Mouse (Mus musculus) stomach, postnatal 0 days (tissue): Measurements from ENCODE around the gene Gnat3. TPM values are rescaled to one million over a fixed set of nuclear protein-coding genes. Genes with fewer than 3 reads are reported as not detected.
"Not testable (repeated sequence)": the region's sequence is repeated elsewhere in the genome, so short reads cannot be mapped to it uniquely, and the experiment has no call there.

Experiments
- ATAC-seq: fragments of 200-750 bp; cut with Nextera tagmentation; 2 replicates; pipeline ENCODE4 v1.8.0; 2017; ENCODE audit not compliant: low FRiP score, low TSS enrichment
- DNase-seq: peaks from one replicate; pipeline ENCODE4 v3.0.0-alpha.2; 2016; ENCODE audit warnings: low spot score
- H3K27ac ChIP-seq: fragments of 300-500 bp; sonication (generic); replicated peaks from 2 replicates; pipeline ENCODE4 v1.5.1; 2014; ENCODE audit warnings: mild to moderate bottlenecking, control low read depth
- H3K27me3 ChIP-seq: fragments of 300-500 bp; sonication (generic); 2 replicates; pipeline ENCODE4 v1.6.1; 2014; ENCODE audit warnings: low read length; ENCODE audit not compliant: control insufficient read depth, insufficient read depth
- H3K36me3 ChIP-seq: fragments of 300-500 bp; sonication (generic); 2 replicates; pipeline ENCODE4 v1.6.1; 2014; ENCODE audit warnings: low read length, mixed read lengths; ENCODE audit not compliant: control insufficient read depth, insufficient read depth
- H3K4me1 ChIP-seq: fragments of 300-500 bp; sonication (generic); replicated peaks from 2 replicates; pipeline ENCODE4 v1.6.1; 2014; ENCODE audit warnings: antibody characterized with exemption; ENCODE audit not compliant: control insufficient read depth, insufficient read depth
- H3K4me2 ChIP-seq: fragments of 300-500 bp; sonication (generic); replicated peaks from 2 replicates; pipeline ENCODE4 v1.6.1; 2014; ENCODE audit warnings: low read depth, mild to moderate bottlenecking, control low read depth, moderate library complexity
- H3K4me3 ChIP-seq: fragments of 300-500 bp; sonication (generic); 2 replicates; pipeline ENCODE4 v1.5.1; 2014; ENCODE audit warnings: low read depth, low read length, control low read depth
- H3K9ac ChIP-seq: fragments of 300-500 bp; sonication (generic); 2 replicates; pipeline ENCODE4 v1.6.1; 2014; ENCODE audit warnings: mild to moderate bottlenecking, low read length, control low read depth, mixed read lengths
- H3K9me3 ChIP-seq: fragments of 300-500 bp; sonication (generic); 2 replicates; pipeline ENCODE4 v1.6.1; 2016; ENCODE audit warnings: low read length; ENCODE audit not compliant: control insufficient read depth
- CTCF ChIP-seq: IDR thresholded peaks from 2 replicates; pipeline ENCODE4 v1.5.1; 2016; ENCODE audit warnings: antibody characterized with exemption, low read depth, mild to moderate bottlenecking, moderate library complexity
- EP300 ChIP-seq: optimal IDR thresholded peaks from 2 replicates; pipeline ENCODE3; 2016; ENCODE audit warnings: antibody characterized with exemption
- whole genome bisulfite sequencing: fragments of 180-500 bp; shearing (Covaris S2); extraction: QIAGEN DNeasy Blood & Tissue Kit; methylation state at CpG from one replicate; pipeline ENCODE4 v1.1.7; 2014; 5-methylcytosine and 5-hydroxymethylcytosine counted together
- polyA plus RNA-seq: library from polyadenylated mRNA; unstranded; fragments of >200 nt; fragmentation: Nextera tagmentation; extraction: Ambion mirVana; gene quantifications from 2 replicates; pipeline ENCODE4 v1.2.1, GENCODE M21; 2015

Gnat3 gene
- not detected in 2 replicates for polyA plus RNA-seq

- no peak for ATAC-seq
- no peak for DNase-seq
- Histone ChIP-seq H3K9me3 (no peaks in the 10 kb centered on the region), H3K36me3 (no peaks in the 10 kb centered on the region), H3K9ac (no peak within 1 kb of the TSS), H3K27me3 (no peaks in the 10 kb centered on the region), H3K27ac (no peak within 1 kb of the TSS), H3K4me3 (no peak within 1 kb of the TSS), H3K4me2 (no peak within 1 kb of the TSS), H3K4me1 (no peaks in the 10 kb centered on the region)
- WGBS = 85% methylated on average over 5 of the region's 5 CpGs
- TF ChIP-seq CTCF = no peak
- TF ChIP-seq EP300 = no peak
Measured at GRCm38 (mm10) chr5:17962249-17962648, at the start of gene Gnat3. Gene Gnat3 (plus strand): TSS chr5:17962549.

GRCm38 (mm10) chr5:17918966-17919365, 43.4 kb upstream of the Gnat3 start:
- ATAC-seq = no peak
- Histone ChIP-seq H3K36me3 (no peaks in the 10 kb centered on the region), H3K4me3 (no peak overlapping the region), H3K9me3 (no peaks in the 10 kb centered on the region), H3K9ac (no peak overlapping the region), H3K4me2 (no peak overlapping the region), H3K27ac (no peak overlapping the region), H3K27me3 (no peaks in the 10 kb centered on the region), H3K4me1 (no peaks in the 10 kb centered on the region)
- DNase-seq = no peak
- TF ChIP-seq EP300 = no peak
- no peak for TF ChIP-seq CTCF
- WGBS = 61% methylated on average over 5 of the region's 5 CpGs

GRCm38 (mm10) chr5:17923648-17924047, 38.7 kb upstream of the Gnat3 start:
- Histone ChIP-seq H3K27ac (no peak overlapping the region), H3K4me3 (no peak overlapping the region), H3K27me3 (no peaks in the 10 kb centered on the region), H3K36me3 (no peaks in the 10 kb centered on the region), H3K4me1 (no peaks in the 10 kb centered on the region), H3K9me3 (no peaks in the 10 kb centered on the region), H3K4me2 (no peak overlapping the region), H3K9ac (no peak overlapping the region)
- TF ChIP-seq CTCF (no peak), EP300 (no peak)
- DNase-seq (no peak), ATAC-seq (no peak)
- WGBS = 89% methylated on average over 3 of the region's 3 CpGs

- H3K27ac ChIP-seq = no peak overlapping the region
- H3K9me3 ChIP-seq = no peaks in the 10 kb centered on the region
- H3K27me3 ChIP-seq = no peaks in the 10 kb centered on the region
- DNase-seq (no peak), ATAC-seq (peak; percentile 21; the same call in 1 of the 2 replicates)
- no peak overlapping the region for H3K9ac ChIP-seq
- 23% methylated on average over 2 of the region's 2 CpGs for WGBS
- no peak overlapping the region for H3K4me2 ChIP-seq
- TF ChIP-seq EP300 = no peak
- no peak for TF ChIP-seq CTCF
- no peaks in the 10 kb centered on the region for H3K36me3 ChIP-seq
- no peak overlapping the region for H3K4me3 ChIP-seq
- no peaks in the 10 kb centered on the region for H3K4me1 ChIP-seq
Measured at GRCm38 (mm10) chr5:17924085-17924518, 38.2 kb upstream of the Gnat3 start.

- no peaks in the 10 kb centered on the region for H3K4me1 ChIP-seq
- ATAC-seq = no peak
- H3K27ac ChIP-seq = no peak overlapping the region
- no peak overlapping the region for H3K4me2 ChIP-seq
- WGBS = 38% methylated on average over 4 of the region's 4 CpGs
- H3K9ac ChIP-seq = no peak overlapping the region
- H3K27me3 ChIP-seq = no peaks in the 10 kb centered on the region
- no peaks in the 10 kb centered on the region for H3K9me3 ChIP-seq
- DNase-seq = no peak
- H3K4me3 ChIP-seq = no peak overlapping the region
- H3K36me3 ChIP-seq = no peaks in the 10 kb centered on the region
- TF ChIP-seq EP300 (no peak), CTCF (peak; percentile 13)
Measured at GRCm38 (mm10) chr5:17928471-17928870, 33.9 kb upstream of the Gnat3 start.

- Histone ChIP-seq H3K9ac (no peak overlapping the region), H3K36me3 (no peaks in the 10 kb centered on the region), H3K4me1 (no peaks in the 10 kb centered on the region), H3K4me2 (no peak overlapping the region), H3K9me3 (no peaks in the 10 kb centered on the region), H3K4me3 (no peak overlapping the region), H3K27me3 (no peaks in the 10 kb centered on the region), H3K27ac (no peak overlapping the region)
- TF ChIP-seq CTCF = no peak
- TF ChIP-seq EP300 = no peak
- no peak for DNase-seq
- ATAC-seq = no peak
- 43% methylated on average over 7 of the region's 7 CpGs for WGBS
Measured at GRCm38 (mm10) chr5:17929006-17929567, 33.3 kb upstream of the Gnat3 start.

- not testable (repeated sequence) for DNase-seq, H3K9me3 ChIP-seq, H3K4me1 ChIP-seq, H3K4me2 ChIP-seq, H3K27ac ChIP-seq, H3K36me3 ChIP-seq, H3K4me3 ChIP-seq, H3K9ac ChIP-seq, ATAC-seq, H3K27me3 ChIP-seq
- 95% methylated on average over 2 of the region's 2 CpGs for WGBS
Measured at GRCm38 (mm10) chr5:17931588-17931987, 30.8 kb upstream of the Gnat3 start.
